Mouse (Mus musculus): ENCODE measurements around the gene Rpf2. TPM values are rescaled to one million over a fixed set of nuclear protein-coding genes. Genes with fewer than 3 reads are reported as not detected.

Rpf2 gene
- total RNA-seq, 4 experiments from 2014 or later, result 16.5 to 25.7 (median 17.8) TPM

GRCm38 (mm10) chr10:40247166-40247716, 405 bp upstream of the Rpf2 start:
- DNase-seq, result no peak

GRCm38 (mm10) chr10:40237826-40238225, 9.0 kb downstream of the Rpf2 start:
- no peak for DNase-seq

GRCm38 (mm10) chr10:40233241-40233640, 13.6 kb downstream of the Rpf2 start:
- no peak for DNase-seq

- no peak for DNase-seq
These were observed 14.4 kb downstream of the Rpf2 start for GRCm38 (mm10) chr10:40232442-40232841.

GRCm38 (mm10) chr10:40229725-40230124, 17.1 kb downstream of the Rpf2 start:
- no peak for DNase-seq

- no peak for DNase-seq
These were observed 19.1 kb downstream of the Rpf2 start for GRCm38 (mm10) chr10:40227660-40228303.

GRCm38 (mm10) chr10:40218874-40219273, 28.0 kb downstream of the Rpf2 start:
- DNase-seq, result no peak

- DNase-seq, result peak; percentile 89
These were observed 34.2 kb downstream of the Rpf2 start for GRCm38 (mm10) chr10:40212443-40213169.

GRCm38 (mm10) chr10:40195001-40195400, 51.8 kb downstream of the Rpf2 start:
- DNase-seq, result no peak

GRCm38 (mm10) chr10:40192010-40192935, 54.6 kb downstream of the Rpf2 start:
- no peak for DNase-seq

- no peak for DNase-seq
These were observed 55.4 kb downstream of the Rpf2 start for GRCm38 (mm10) chr10:40191338-40191979.

GRCm38 (mm10) chr10:40190871-40191270, 56.0 kb downstream of the Rpf2 start:
- no peak for DNase-seq

GRCm38 (mm10) chr10:40189689-40190088, 57.1 kb downstream of the Rpf2 start:
- no peak for DNase-seq

GRCm38 (mm10) chr10:40188831-40189230, 58.0 kb downstream of the Rpf2 start:
- DNase-seq, result no peak

GRCm38 (mm10) chr10:40185956-40186355, 60.9 kb downstream of the Rpf2 start:
- DNase-seq, result no peak

- DNase-seq, result no peak
These were observed 66.8 kb downstream of the Rpf2 start for GRCm38 (mm10) chr10:40180011-40180410.

- DNase-seq, result no peak
These were observed 67.7 kb downstream of the Rpf2 start for GRCm38 (mm10) chr10:40179142-40179541.

- peak; percentile 43 for DNase-seq
These were observed 69.4 kb downstream of the Rpf2 start for GRCm38 (mm10) chr10:40177323-40177962.
